Mouse (Mus musculus) CH12.LX (cell line): ENCODE data around the gene Mgat5. TPM values are rescaled to one million over a fixed set of nuclear protein-coding genes. Genes with fewer than 3 reads are reported as not detected.

Experiments used
- DNase-seq: peaks from one replicate; pipeline ENCODE4 v3.0.0-alpha.2; 2013; ENCODE audit errors: extremely low read depth
- H3K27ac ChIP-seq: 2 replicates; pipeline ENCODE4 v1.5.1; 2012; ENCODE audit warnings: low read depth, mild to moderate bottlenecking, control low read depth, moderate library complexity; ENCODE audit not compliant: insufficient read depth
- H3K27me3 ChIP-seq: replicated peaks from 2 replicates; pipeline ENCODE3; 2012; ENCODE audit warnings: inconsistent platforms
- H3K36me3 ChIP-seq, 2 experiments: replicated peaks in 1 of 2; 2 replicates each; pipeline versions ENCODE3 to v1.6.1; 2012; ENCODE audit warnings: inconsistent platforms in 1 of 2, low read length in 1 of 2, mild to moderate bottlenecking in 1 of 2, mixed read lengths in 1 of 2, moderate library complexity in 1 of 2; ENCODE audit not compliant: control insufficient read depth in 1 of 2, insufficient read depth in 1 of 2
- H3K4me1 ChIP-seq, 2 experiments: 2 replicates each; pipeline ENCODE4 v1.6.1; 2012; ENCODE audit warnings: inconsistent platforms in 1 of 2, moderate library complexity in 1 of 2; ENCODE audit not compliant: insufficient read depth in 2 of 2, control insufficient read depth in 1 of 2
- H3K4me2 ChIP-seq: 2 replicates; pipeline ENCODE4 v1.6.1; 2012; ENCODE audit warnings: low read depth, mild to moderate bottlenecking, control low read depth; ENCODE audit not compliant: poor library complexity, insufficient read depth, severe bottlenecking
- H3K4me3 ChIP-seq, 3 experiments: fragments of 150-350 bp in 1 of 3; sonication (generic) in 1 of 3; replicated peaks in 1 of 3; 2 replicates each; pipeline versions ENCODE3 to v1.5.1; 2011 to 2012; ENCODE audit warnings: low read depth in 2 of 3, low read length in 2 of 3, mild to moderate bottlenecking in 2 of 3, moderate library complexity in 2 of 3, control low read depth in 1 of 3, improper control_type of control experiment in 1 of 3, inconsistent platforms in 1 of 3, mixed read lengths in 1 of 3; ENCODE audit not compliant: poor library complexity in 1 of 3
- H3K79me2 ChIP-seq: replicated peaks from 2 replicates; pipeline ENCODE4 v1.6.1; 2012; ENCODE audit warnings: mild to moderate bottlenecking, moderate library complexity; ENCODE audit not compliant: control insufficient read depth, poor library complexity, insufficient read depth, severe bottlenecking; ENCODE audit errors: extremely low read depth
- H3K9ac ChIP-seq: 2 replicates; pipeline ENCODE4 v1.6.1; 2012; ENCODE audit warnings: low read depth, mild to moderate bottlenecking, control low read depth, moderate library complexity; ENCODE audit not compliant: insufficient read depth
- H3K9me3 ChIP-seq: replicated peaks from 2 replicates; pipeline ENCODE3; 2012; ENCODE audit warnings: low read length, inconsistent platforms, mixed read lengths
- BHLHE40 ChIP-seq: IDR thresholded peaks from 2 replicates; pipeline ENCODE4 v1.6.1; 2011; ENCODE audit warnings: mild to moderate bottlenecking, low read depth, low read length, improper control_type of control experiment
- CHD1 ChIP-seq: IDR thresholded peaks from 2 replicates; pipeline ENCODE4 v1.6.1; 2012; ENCODE audit warnings: low read depth, low read length, improper control_type of control experiment, inconsistent platforms
- CHD2 ChIP-seq: IDR thresholded peaks from 2 replicates; pipeline ENCODE4 v1.6.1; 2011; ENCODE audit warnings: low read length, improper control_type of control experiment
- CTCF ChIP-seq, 2 experiments: IDR thresholded peaks in 1 of 2; conservative IDR thresholded peaks in 1 of 2; 2 replicates each; pipeline ENCODE4 v1.5.1; 2011 to 2012; ENCODE audit warnings: low read depth in 2 of 2, low read length in 2 of 2, improper control_type of control experiment in 1 of 2, inconsistent platforms in 1 of 2, mild to moderate bottlenecking in 1 of 2, moderate library complexity in 1 of 2
- E2F4 ChIP-seq: IDR thresholded peaks from 2 replicates; pipeline ENCODE4 v1.6.1; 2011; ENCODE audit warnings: low read depth, low read length, improper control_type of control experiment; ENCODE audit not compliant: insufficient replicate concordance
- ETS1 ChIP-seq: conservative IDR thresholded peaks from 2 replicates; pipeline ENCODE4 v1.6.1; 2012; ENCODE audit warnings: low read depth, mild to moderate bottlenecking, inconsistent platforms, low read length, improper control_type of control experiment, moderate library complexity
- HCFC1 ChIP-seq: IDR thresholded peaks from 2 replicates; pipeline ENCODE4 v1.6.1; 2012; ENCODE audit warnings: low read depth, mild to moderate bottlenecking, inconsistent platforms, low read length, improper control_type of control experiment
- IRF4 ChIP-seq: IDR thresholded peaks from 2 replicates; pipeline ENCODE4 v1.6.1; 2014; ENCODE audit warnings: low read depth, mild to moderate bottlenecking, inconsistent platforms, low read length, improper control_type of control experiment
- JUN ChIP-seq: IDR thresholded peaks from 2 replicates; pipeline ENCODE4 v1.6.1; 2011; ENCODE audit warnings: low read depth, mild to moderate bottlenecking, low read length, improper control_type of control experiment, moderate library complexity; ENCODE audit not compliant: insufficient read depth
- JUND ChIP-seq: conservative IDR thresholded peaks from 2 replicates; pipeline ENCODE4 v1.6.1; 2011; ENCODE audit warnings: low read depth, low read length, improper control_type of control experiment
- KAT2A ChIP-seq: IDR thresholded peaks from 2 replicates; pipeline ENCODE4 v1.6.1; 2012; ENCODE audit warnings: low read length, improper control_type of control experiment, inconsistent platforms; ENCODE audit not compliant: insufficient replicate concordance
- MAFK ChIP-seq: IDR thresholded peaks from 2 replicates; pipeline ENCODE4 v1.6.1; 2011; ENCODE audit warnings: low read length, improper control_type of control experiment; ENCODE audit not compliant: insufficient replicate concordance
- MAZ ChIP-seq: IDR thresholded peaks from 2 replicates; pipeline ENCODE4 v1.6.1; 2012; ENCODE audit warnings: low read depth, mild to moderate bottlenecking, inconsistent platforms, low read length, improper control_type of control experiment, moderate library complexity
- MEF2A ChIP-seq: IDR thresholded peaks from 2 replicates; pipeline ENCODE4 v1.6.1; 2014; ENCODE audit warnings: low read depth, mild to moderate bottlenecking, inconsistent platforms, low read length, improper control_type of control experiment, borderline replicate concordance
- MYC ChIP-seq: IDR thresholded peaks from 2 replicates; pipeline ENCODE4 v1.6.1; 2011; ENCODE audit warnings: low read depth, mild to moderate bottlenecking, improper control_type of control experiment, low read length
- NELFE ChIP-seq: IDR thresholded peaks from 2 replicates; pipeline ENCODE4 v1.6.1; 2011; ENCODE audit warnings: low read depth, low read length, improper control_type of control experiment
- NRF1 ChIP-seq: IDR thresholded peaks from 2 replicates; pipeline ENCODE4 v1.6.1; 2014; ENCODE audit warnings: low read depth, mild to moderate bottlenecking, inconsistent platforms, low read length, improper control_type of control experiment, moderate library complexity
- PAX5 ChIP-seq: IDR thresholded peaks from 2 replicates; pipeline ENCODE4 v1.6.1; 2012; ENCODE audit warnings: low read length, inconsistent platforms, mixed read lengths
- POLR2A ChIP-seq: IDR thresholded peaks from 2 replicates; pipeline ENCODE4 v1.6.1; 2011; ENCODE audit warnings: low read depth, mild to moderate bottlenecking, improper control_type of control experiment, low read length
- RAD21 ChIP-seq: IDR thresholded peaks from 2 replicates; pipeline ENCODE4 v1.6.1; 2011; ENCODE audit warnings: low read depth, mild to moderate bottlenecking, low read length, improper control_type of control experiment, moderate library complexity
- RCOR1 ChIP-seq: conservative IDR thresholded peaks from 2 replicates; pipeline ENCODE4 v1.6.1; 2012; ENCODE audit warnings: low read depth, mild to moderate bottlenecking, inconsistent platforms, low read length, improper control_type of control experiment
- SIN3A ChIP-seq: IDR thresholded peaks from 2 replicates; pipeline ENCODE4 v1.6.1; 2012; ENCODE audit warnings: low read length, improper control_type of control experiment, inconsistent platforms
- SMC3 ChIP-seq: IDR thresholded peaks from 2 replicates; pipeline ENCODE4 v1.6.1; 2011; ENCODE audit warnings: low read depth, low read length, improper control_type of control experiment
- TBP ChIP-seq: conservative IDR thresholded peaks from 2 replicates; pipeline ENCODE4 v1.6.1; 2011; ENCODE audit warnings: low read depth, low read length, improper control_type of control experiment
- TCF12 ChIP-seq: IDR thresholded peaks from 2 replicates; pipeline ENCODE4 v1.6.1; 2014; ENCODE audit warnings: low read depth, mild to moderate bottlenecking, inconsistent platforms, low read length, improper control_type of control experiment
- UBTF ChIP-seq: IDR thresholded peaks from 2 replicates; pipeline ENCODE4 v1.6.1; 2012; ENCODE audit warnings: low read depth, mild to moderate bottlenecking, inconsistent platforms, low read length, improper control_type of control experiment, moderate library complexity
- USF1 ChIP-seq: IDR thresholded peaks from 2 replicates; pipeline ENCODE4 v1.6.1; 2014; ENCODE audit warnings: low read depth, mild to moderate bottlenecking, inconsistent platforms, low read length, improper control_type of control experiment
- USF2 ChIP-seq: conservative IDR thresholded peaks from 2 replicates; pipeline ENCODE4 v1.6.1; 2011; ENCODE audit warnings: low read depth, low read length, improper control_type of control experiment
- ZC3H11A ChIP-seq: IDR thresholded peaks from 2 replicates; pipeline ENCODE4 v1.6.1; 2012; ENCODE audit warnings: low read depth, mild to moderate bottlenecking, inconsistent platforms, low read length, improper control_type of control experiment
- ZKSCAN1 ChIP-seq: IDR thresholded peaks from 2 replicates; pipeline ENCODE4 v1.6.1; 2012; ENCODE audit warnings: low read depth, inconsistent platforms, low read length, improper control_type of control experiment, borderline replicate concordance
- dilution Hi-C: fragments of 300-500 bp; cut with MboI; formaldehyde crosslinking; loops from 2 replicates; pipeline ENCODE4 v1.14.3; 2020; ENCODE audit warnings: low sequenced_read_pairs; ENCODE audit not compliant: extremely low pct_unique_long_range_greater_than_20kb, extremely low pct_ligation_motif_present
- in situ Hi-C: fragments of 300-500 bp; cut with MboI; formaldehyde crosslinking; loops from 3 replicates; pipeline ENCODE4 v1.14.3; 2019; ENCODE audit warnings: low sequenced_read_pairs, low pct_ligation_motif_present, low pct_unique_long_range_greater_than_20kb, mixed read lengths
- polyA plus RNA-seq: library from polyadenylated mRNA; unstranded; fragments of >175 nt; gene quantifications from 2 replicates; pipeline ENCODE4 v1.2.1, GENCODE M21; 2012; ENCODE audit warnings: low read depth; ENCODE audit not compliant: insufficient read length
- total RNA-seq, 2 experiments: library from RNA; depleted of rRNA; stranded (reverse); fragments of 300-350 nt in 1 of 2; fragments of >200 nt in 1 of 2; gene quantifications; 2 replicates each; pipeline ENCODE4 v1.2.3; 2012 to 2014

Gene Mgat5
- total and polyA plus RNA-seq, 3 experiments: 5.9 to 8.8 (median 6.6) TPM

DNA sequence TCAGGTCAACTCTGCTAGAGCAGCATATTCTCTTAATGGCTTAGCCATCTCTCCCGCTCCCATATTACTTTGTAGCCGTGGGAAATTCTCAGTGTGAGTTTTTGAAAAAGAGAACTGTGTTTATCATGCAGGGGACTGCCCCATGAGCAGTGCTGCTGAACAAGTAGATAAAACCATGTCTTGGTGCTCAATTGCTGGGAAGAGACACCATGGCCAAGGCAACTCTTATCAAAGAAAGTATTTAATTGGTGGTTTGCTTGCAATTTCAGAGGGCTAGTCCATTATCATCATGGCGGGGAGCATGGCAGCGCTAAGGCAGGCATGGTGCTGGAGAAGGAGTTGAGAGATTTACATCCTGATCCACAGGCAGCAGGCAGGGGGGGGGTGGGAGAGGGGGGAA is 54.9 kb downstream of the Mgat5 start:
- no peak overlapping the region for H3K4me2 ChIP-seq
- H3K36me3 ChIP-seq: peaks cover 0 to 29% of the 10 kb centered on the region in 2 experiments
- H3K9ac ChIP-seq: no peak overlapping the region
- H3K9me3 ChIP-seq: no peaks in the 10 kb centered on the region
- no peak for TF ChIP-seq TBP
- TF ChIP-seq MYC: no peak
- no peak for TF ChIP-seq SIN3A
- no peak for TF ChIP-seq PAX5
- no peak for TF ChIP-seq CHD2
- no peak for TF ChIP-seq MEF2A
- no peak for TF ChIP-seq USF1
- no peak for TF ChIP-seq MAFK
- no peak for TF ChIP-seq JUND
- TF ChIP-seq IRF4: no peak
- no peak for TF ChIP-seq TCF12
- TF ChIP-seq JUN: no peak
- no peak for TF ChIP-seq KAT2A
- TF ChIP-seq NRF1: no peak
- TF ChIP-seq ZKSCAN1: no peak
- no peak for TF ChIP-seq E2F4
- TF ChIP-seq RCOR1: no peak
- TF ChIP-seq ETS1: no peak
- TF ChIP-seq ZC3H11A: no peak
- no peak for TF ChIP-seq POLR2A
- H3K27ac ChIP-seq: no peak overlapping the region
- H3K79me2 ChIP-seq: no peaks in the 10 kb centered on the region
- no peak for DNase-seq
- dilution Hi-C loops: no loop called here
- no peaks in the 10 kb centered on the region for H3K27me3 ChIP-seq
- H3K4me3 ChIP-seq: no peak overlapping the region
- in situ Hi-C loops: no loop called here
- peaks cover 19 to 42% of the 10 kb centered on the region in 2 experiments for H3K4me1 ChIP-seq

DNA sequence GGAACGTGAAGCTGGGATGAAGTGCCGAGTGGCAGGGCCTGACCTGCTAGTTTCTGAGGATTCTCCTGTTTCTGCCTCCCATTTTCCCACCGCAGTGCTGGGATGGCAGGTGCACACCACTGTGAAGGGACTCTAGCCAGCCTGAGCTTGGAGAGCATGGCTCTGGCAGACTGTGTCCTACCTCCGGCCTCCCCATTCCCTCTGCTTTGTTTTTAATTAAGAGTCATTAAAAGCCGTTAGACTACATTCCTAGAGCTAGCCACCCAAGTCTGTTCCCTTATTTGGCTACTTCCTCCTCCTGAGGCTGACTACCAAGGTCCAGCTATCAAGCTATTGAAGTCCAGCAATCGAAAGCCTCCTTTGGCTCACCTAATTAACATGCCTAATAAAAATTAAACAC is 56.2 kb downstream of the Mgat5 start:
- dilution Hi-C loops: no loop called here
- Histone ChIP-seq H3K4me1 (peaks cover 19 to 42% of the 10 kb centered on the region in 2 experiments), H3K36me3 (peaks cover 0 to 22% of the 10 kb centered on the region in 2 experiments), H3K4me2 (no peak overlapping the region), H3K27me3 (no peaks in the 10 kb centered on the region), H3K4me3 (no peak overlapping the region), H3K9ac (no peak overlapping the region), H3K27ac (no peak overlapping the region), H3K79me2 (no peaks in the 10 kb centered on the region), H3K9me3 (no peaks in the 10 kb centered on the region)
- in situ Hi-C loops: no loop called here
- TF ChIP-seq UBTF (no peak), SMC3 (no peak), MEF2A (no peak), MAZ (no peak), USF2 (no peak), BHLHE40 (no peak), NELFE (no peak), ZC3H11A (no peak), USF1 (no peak), IRF4 (no peak), ZKSCAN1 (no peak), SIN3A (no peak), RAD21 (no peak), HCFC1 (no peak), MYC (no peak), E2F4 (no peak), CHD1 (no peak), JUND (no peak), CTCF (conservative IDR thresholded peaks at IDR 0.05 in 1 of 2, IDR thresholded peaks at IDR 0.05 in 1 of 2; ENCODE audit: low read depth in 2 of 2, low read length in 2 of 2) (no peak)
- no peak for DNase-seq
